Mouse (Mus musculus) large intestine, adult 2 months (tissue): ENCODE measurements around the gene Catsper3. TPM values are rescaled to one million over a fixed set of nuclear protein-coding genes. Genes with fewer than 3 reads are reported as not detected.

Experiments
- DNase-seq: peaks from one replicate; pipeline ENCODE4 v3.0.0-alpha.2; 2012; ENCODE audit warnings: low read depth, low spot score
- WGBS: fragments of 180-500 bp; shearing (Covaris S2); methylation state at CpG from one replicate; pipeline ENCODE4 v1.1.7; 2018; 5-methylcytosine and 5-hydroxymethylcytosine counted together
- polyA plus RNA-seq: library from polyadenylated mRNA; depleted of rRNA; stranded (reverse); fragments of >200 nt; gene quantifications from 2 replicates; pipeline ENCODE4 v1.2.3, GENCODE M21; 2012

The Catsper3 gene
- polyA plus RNA-seq, 1 experiment: 0.06 TPM

- no peak for DNase-seq
- 8% methylated on average over 56 of the region's 56 CpGs for WGBS
These were observed 41.8 kb downstream of the Catsper3 start for GRCm38 (mm10) chr13:55826008-55826671.

GRCm38 (mm10) chr13:55826796-55827678 lies 42.7 kb downstream of the Catsper3 start:
- DNase-seq: no peak
- WGBS: 11% methylated on average over 13 of the region's 13 CpGs

- 9% methylated on average over 6 of the region's 6 CpGs for WGBS
- DNase-seq: no peak
These were observed 43.3 kb downstream of the Catsper3 start for GRCm38 (mm10) chr13:55827679-55828140.

- 7% methylated on average over 50 of the region's 50 CpGs for WGBS
- DNase-seq: no peak
These were observed 44.0 kb downstream of the Catsper3 start for GRCm38 (mm10) chr13:55828141-55829017.

- no peak for DNase-seq
- WGBS: 11% methylated on average over 12 of the region's 12 CpGs
These were observed 44.8 kb downstream of the Catsper3 start for GRCm38 (mm10) chr13:55829018-55829655.

- DNase-seq: no peak
- 2% methylated on average over 48 of the region's 48 CpGs for WGBS
These were observed 45.9 kb downstream of the Catsper3 start for GRCm38 (mm10) chr13:55830081-55830832.

- no peak for DNase-seq
- whole genome bisulfite sequencing: 1% methylated on average over 67 of the region's 82 CpGs
These were observed 46.7 kb downstream of the Catsper3 start for GRCm38 (mm10) chr13:55830833-55831721.

GRCm38 (mm10) chr13:55831722-55832160 lies 47.4 kb downstream of the Catsper3 start:
- WGBS: 13% methylated on average over 25 of the region's 25 CpGs

GRCm38 (mm10) chr13:55832602-55833001 lies 48.2 kb downstream of the Catsper3 start:
- DNase-seq: no peak
- WGBS: 39% methylated on average over 1 of the region's 1 CpGs

More at GRCm38 (mm10) chr13:55831722-55832160, 47.4 kb downstream of the Catsper3 start:
- no peak for DNase-seq

GRCm38 (mm10) chr13:55833921-55834320 lies 49.6 kb downstream of the Catsper3 start:
- WGBS: 15% methylated on average over 7 of the region's 7 CpGs
- no peak for DNase-seq

GRCm38 (mm10) chr13:55834667-55835066 lies 50.3 kb downstream of the Catsper3 start:
- 22% methylated on average over 5 of the region's 5 CpGs for WGBS
- DNase-seq: no peak

- DNase-seq: no peak
- WGBS: 6% methylated on average over 33 of the region's 33 CpGs
These were observed 51.3 kb downstream of the Catsper3 start for GRCm38 (mm10) chr13:55835548-55836097.

GRCm38 (mm10) chr13:55836142-55836625 lies 51.8 kb downstream of the Catsper3 start, which contains the start of gene Pitx1:
Gene Pitx1, minus strand, starts transcription at chr13:55836192.
- 4% methylated on average over 36 of the region's 36 CpGs for WGBS
- no peak for DNase-seq

- 11% methylated on average over 32 of the region's 32 CpGs for WGBS
- no peak for DNase-seq
These were observed 52.7 kb downstream of the Catsper3 start for GRCm38 (mm10) chr13:55836786-55837780.

GRCm38 (mm10) chr13:55840223-55840622 lies 55.9 kb downstream of the Catsper3 start:
- no peak for DNase-seq
- WGBS: 35% methylated on average over 14 of the region's 14 CpGs

GRCm38 (mm10) chr13:55843700-55844099 lies 59.3 kb downstream of the Catsper3 start:
- 100% methylated on average over 1 of the region's 1 CpGs for WGBS
- no peak for DNase-seq
